Mouse (Mus musculus) testis, postnatal 14 days (tissue): Measurements from ENCODE around the gene Olfr1472.
"Not testable (repeated sequence)": the region's sequence is repeated elsewhere in the genome, so short reads cannot be mapped to it uniquely, and the experiment has no call there.

ENCODE experiments used
- DNase-seq: peaks from one replicate; pipeline ENCODE4 v3.0.0; 2021; ENCODE audit warnings: low spot score

Gene Olfr1472

GRCm38 (mm10) chr19:13455986-13456385 lies at the start of gene Olfr1472:
TSS of gene Olfr1472 (minus strand) at chr19:13456086.
- no peak for DNase-seq

GRCm38 (mm10) chr19:13500246-13500645 lies 44.4 kb upstream of the Olfr1472 start, which contains the start of gene Olfr1477:
TSS of gene Olfr1477 (plus strand) at chr19:13500546.
- DNase-seq, result no peak

GRCm38 (mm10) chr19:13480096-13480495 lies 24.2 kb upstream of the Olfr1472 start, which contains the start of gene Olfr1475:
TSS of gene Olfr1475 (minus strand) at chr19:13480196.
- no peak for DNase-seq

GRCm38 (mm10) chr19:13469265-13469664 lies 13.4 kb upstream of the Olfr1472 start, which contains the start of gene Olfr1474:
TSS of gene Olfr1474 (plus strand) at chr19:13469565.
- DNase-seq, result not testable (repeated sequence)

GRCm38 (mm10) chr19:13443109-13443508 lies 12.8 kb downstream of the Olfr1472 start, which contains the start of gene Olfr1471:
TSS of gene Olfr1471 (plus strand) at chr19:13443409.
- DNase-seq, result not testable (repeated sequence)

- no peak for DNase-seq
Measured at GRCm38 (mm10) chr19:13407549-13407948, 48.3 kb downstream of the Olfr1472 start, which contains the start of gene Olfr1469. TSS of gene Olfr1469 (plus strand) at chr19:13407849.
